Mouse (Mus musculus): Measurements from ENCODE around the gene Mipep. TPM values are rescaled to one million over a fixed set of nuclear protein-coding genes. Genes with fewer than 3 reads are reported as not detected.

The Mipep gene
- polyA plus RNA-seq (2015; fragmentation: Nextera tagmentation; extraction: Ambion mirVana): 23.6 and 25.4 TPM in 2 replicates

DNA sequence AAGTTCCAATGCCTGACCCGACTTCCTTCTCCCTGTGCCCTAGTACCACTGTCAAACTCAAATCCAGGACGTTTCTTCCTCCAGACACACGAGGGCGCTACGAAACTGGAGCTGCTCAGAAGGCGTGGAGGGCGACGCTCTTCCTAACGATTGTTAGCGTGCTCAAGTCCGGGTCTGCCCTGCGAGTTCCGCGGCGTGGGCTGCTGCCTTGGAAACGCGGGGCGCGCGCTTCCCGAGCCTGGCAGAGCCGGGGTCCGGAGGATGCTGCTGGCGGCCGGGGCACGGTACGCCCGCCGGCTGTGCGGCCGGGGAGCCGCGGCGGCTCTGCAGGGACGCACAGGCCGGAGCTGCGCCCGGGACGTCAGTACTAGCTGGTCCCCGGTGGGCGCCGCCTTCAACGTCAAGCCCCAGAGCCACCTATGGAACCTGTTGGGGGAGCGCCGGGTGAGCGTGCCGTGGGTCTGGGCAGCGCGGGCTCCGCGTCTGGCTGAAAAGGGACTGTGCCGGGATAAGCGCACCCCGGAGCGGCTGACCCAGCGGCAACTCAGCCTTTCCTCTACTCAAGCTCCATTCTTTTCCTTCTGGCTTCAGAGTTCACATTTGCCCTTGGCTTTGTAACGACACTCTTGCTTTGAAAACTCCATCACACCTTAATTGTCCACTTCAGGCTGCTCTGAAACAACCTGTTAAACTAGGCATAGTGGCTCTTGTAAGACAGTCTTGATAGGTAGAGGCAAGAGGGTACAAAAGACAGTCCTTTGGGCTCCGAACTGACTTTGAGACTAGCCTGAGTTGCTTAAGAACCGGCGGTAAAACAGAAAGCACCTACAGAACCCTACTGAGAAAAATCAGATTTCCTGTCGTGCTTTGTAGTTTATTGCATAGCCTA, at the start of gene Mipep:
TSS of gene Mipep (plus strand) at position 147 of the 889 bp plus-strand sequence.
- Histone ChIP-seq H3K36me3 (0 out of 2 replicates have a peak, but pooled peaks cover 4% of the 10 kb centered on the region), H3K9ac (peak within 1 kb of the TSS; percentile 68), H3K27me3 (0 out of 2 replicates have a peak, but pooled peaks cover 9% of the 10 kb centered on the region), H3K27ac (peak within 1 kb of the TSS; percentile 54; the same call in 1 of the 2 replicates), H3K4me1 (peaks cover 7% of the 10 kb centered on the region; the same call in 1 of the 2 replicates), H3K9me3 (no peaks in the 10 kb centered on the region), H3K4me3 (peak within 1 kb of the TSS; percentile 72), H3K4me2 (peak within 1 kb of the TSS; percentile 73)
- WGBS: under 1% methylated on average over 61 of the region's 61 CpGs
- ATAC-seq (ENCODE audit: borderline replicate concordance, extremely low read depth, low FRiP score, low TSS enrichment): peak; percentile 86

DNA sequence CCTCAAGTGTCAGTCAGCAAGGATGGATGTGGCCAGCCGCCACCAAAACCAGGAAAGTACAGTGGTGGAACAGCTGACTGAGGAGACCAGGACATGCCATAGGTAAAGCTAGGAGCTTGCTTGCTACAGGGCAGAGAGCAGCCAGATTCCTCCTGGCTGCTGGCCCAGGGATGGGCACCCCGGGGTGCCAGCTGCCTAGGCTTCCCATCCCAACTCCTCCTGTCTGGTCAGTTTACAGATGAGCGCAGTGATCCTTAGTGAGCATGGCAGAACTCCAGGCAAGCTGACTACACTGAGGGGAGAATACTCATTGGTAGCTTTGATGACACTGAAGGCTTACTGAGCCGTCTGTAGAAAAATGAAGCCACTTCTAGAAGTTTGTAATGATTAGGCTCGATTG, 49.2 kb upstream of the Mipep start:
- Histone ChIP-seq H3K27ac (peak overlapping the region; percentile 13; the same call in 1 of the 2 replicates), H3K9ac (no peak overlapping the region), H3K36me3 (no peaks in the 10 kb centered on the region), H3K4me2 (no peak overlapping the region), H3K27me3 (no peaks in the 10 kb centered on the region), H3K4me3 (no peak overlapping the region), H3K9me3 (no peaks in the 10 kb centered on the region), H3K4me1 (peaks cover 60% of the 10 kb centered on the region)
- WGBS: 64% methylated on average over 5 of the region's 5 CpGs
- no peak for ATAC-seq (ENCODE audit: borderline replicate concordance, extremely low read depth, low FRiP score, low TSS enrichment)

DNA sequence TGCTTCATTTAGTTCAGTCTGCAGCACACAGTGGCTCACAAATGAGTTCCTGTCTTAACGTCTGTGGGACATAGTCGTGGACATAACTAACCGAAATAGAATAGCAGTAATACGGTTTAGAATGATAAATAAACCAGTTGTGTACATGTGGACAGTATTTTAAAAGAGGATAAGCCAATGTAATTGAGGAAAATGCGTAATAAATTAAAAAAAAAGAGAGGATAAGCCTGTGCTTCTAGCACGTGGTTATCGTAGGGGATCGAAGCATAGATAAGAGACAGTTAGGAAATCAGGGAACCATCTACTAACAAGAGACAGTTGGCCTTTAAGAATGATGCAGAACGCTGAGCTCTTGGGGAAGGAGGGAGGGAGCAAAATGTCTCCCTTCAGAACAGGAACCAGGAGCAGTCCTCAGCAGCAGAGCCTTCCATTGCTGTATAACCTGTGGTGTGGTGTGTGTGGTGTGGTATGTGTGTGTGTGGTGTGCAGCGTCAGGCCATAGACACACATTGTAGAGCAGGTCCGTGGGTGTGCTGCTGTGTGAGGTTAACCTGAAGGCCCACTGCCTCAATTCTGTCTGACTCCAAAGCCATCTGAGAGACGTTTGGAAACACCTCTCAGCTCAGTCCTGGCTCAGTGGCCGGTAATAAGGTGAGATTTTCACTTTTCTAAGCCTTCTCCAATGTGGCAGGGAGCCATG, 48.4 kb upstream of the Mipep start:
- Histone ChIP-seq H3K27me3 (no peaks in the 10 kb centered on the region), H3K4me1 (peaks cover 67% of the 10 kb centered on the region), H3K36me3 (no peaks in the 10 kb centered on the region), H3K4me2 (peak overlapping the region; percentile 33), H3K9ac (no peak overlapping the region), H3K9me3 (no peaks in the 10 kb centered on the region), H3K27ac (peak overlapping the region; percentile 90), H3K4me3 (no peak overlapping the region)
- 46% methylated on average over 13 of the region's 13 CpGs for WGBS
- no peak for ATAC-seq (ENCODE audit: borderline replicate concordance, extremely low read depth, low FRiP score, low TSS enrichment)

DNA sequence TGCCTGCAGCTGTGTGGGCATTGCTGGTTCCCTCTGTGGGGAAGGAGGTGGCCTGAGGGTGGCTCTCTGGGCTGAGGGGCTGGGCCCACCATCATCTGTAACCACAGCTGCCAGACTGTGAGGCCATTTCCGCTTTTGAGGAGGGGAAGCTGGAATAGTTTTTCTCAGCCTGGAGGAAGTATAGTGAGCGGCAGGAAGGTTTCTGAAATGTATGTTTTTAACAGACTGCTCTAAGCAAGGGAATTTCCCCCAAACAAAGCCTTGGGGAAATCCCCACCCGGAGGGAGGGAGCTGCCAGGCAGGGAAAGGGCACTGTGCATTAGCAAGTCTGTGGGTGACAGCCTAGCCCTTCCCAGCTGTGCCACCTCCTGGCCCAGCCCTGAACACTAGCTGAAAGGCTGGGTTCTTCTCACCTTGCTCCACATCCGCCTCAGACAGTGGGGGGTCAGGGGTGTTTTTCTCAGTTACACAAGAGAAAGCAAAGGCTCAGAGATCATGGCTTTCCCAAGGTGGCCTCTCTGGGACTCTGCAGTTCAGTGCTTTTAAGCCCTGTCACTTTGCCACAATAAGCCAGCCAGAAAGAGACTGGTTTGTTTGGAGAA, 47.7 kb upstream of the Mipep start:
- H3K27ac ChIP-seq: peak overlapping the region; percentile 90
- 9% methylated on average over 4 of the region's 4 CpGs for WGBS
- ATAC-seq (ENCODE audit: borderline replicate concordance, extremely low read depth, low FRiP score, low TSS enrichment): peak; percentile 50; the same call in 1 of the 2 replicates
- no peaks in the 10 kb centered on the region for H3K27me3 ChIP-seq
- no peaks in the 10 kb centered on the region for H3K36me3 ChIP-seq
- H3K9ac ChIP-seq: no peak overlapping the region
- no peaks in the 10 kb centered on the region for H3K9me3 ChIP-seq
- H3K4me2 ChIP-seq: peak overlapping the region; percentile 33
- no peak overlapping the region for H3K4me3 ChIP-seq
- peaks cover 74% of the 10 kb centered on the region for H3K4me1 ChIP-seq

DNA sequence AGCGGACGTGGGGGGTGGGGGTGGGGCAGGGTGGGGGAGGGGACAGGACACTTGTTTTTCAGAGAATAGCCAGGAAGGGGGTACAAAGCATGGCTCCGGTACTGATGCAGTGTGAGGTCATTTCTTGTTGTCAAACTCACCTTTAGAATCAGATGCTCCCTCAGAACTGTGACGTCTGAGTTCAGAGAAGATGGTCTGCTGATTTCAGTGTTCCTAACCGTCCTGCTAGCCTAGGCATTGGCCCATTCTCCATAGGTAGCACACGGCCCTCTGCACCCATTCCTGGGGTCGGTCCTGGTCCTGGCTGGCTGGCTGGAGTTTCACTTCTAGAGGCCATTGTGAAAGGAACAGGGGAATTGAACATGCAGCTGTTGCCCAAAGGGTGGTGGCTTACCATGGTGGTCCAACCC, 47.2 kb upstream of the Mipep start:
- H3K9me3 ChIP-seq: no peaks in the 10 kb centered on the region
- peaks cover 79% of the 10 kb centered on the region for H3K4me1 ChIP-seq
- no peaks in the 10 kb centered on the region for H3K27me3 ChIP-seq
- H3K36me3 ChIP-seq: no peaks in the 10 kb centered on the region
- WGBS: 22% methylated on average over 7 of the region's 7 CpGs
- no peak for ATAC-seq (ENCODE audit: borderline replicate concordance, extremely low read depth, low FRiP score, low TSS enrichment)
- no peak overlapping the region for H3K9ac ChIP-seq
- H3K27ac ChIP-seq: peak overlapping the region; percentile 90
- H3K4me2 ChIP-seq: peak overlapping the region; percentile 33; the same call in 1 of the 2 replicates
- H3K4me3 ChIP-seq: no peak overlapping the region

DNA sequence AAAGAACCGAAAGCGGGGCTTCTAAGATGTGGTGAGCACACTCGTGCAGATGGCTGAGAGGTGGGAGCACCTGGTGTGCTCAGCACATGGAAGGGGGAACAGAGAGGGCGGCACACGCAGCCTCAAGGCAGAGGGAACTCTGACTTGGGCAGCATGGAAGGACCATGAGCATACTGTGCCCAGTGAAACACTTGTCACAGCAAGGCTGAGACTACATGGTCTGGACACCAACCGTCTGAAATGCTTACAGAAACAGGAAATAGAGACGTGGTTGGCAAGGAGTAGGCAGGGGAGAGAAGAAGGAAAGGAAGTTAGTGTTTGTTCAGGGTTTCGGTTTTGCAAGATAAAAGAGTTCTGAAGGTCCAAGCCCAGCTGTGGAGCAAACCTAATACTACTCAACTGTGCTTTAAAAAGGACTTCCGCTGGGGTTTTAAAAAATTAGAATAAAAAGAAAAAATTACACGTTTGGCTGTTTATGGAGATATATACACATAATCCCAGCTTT, 45.9 kb upstream of the Mipep start:
- 45% methylated on average over 10 of the region's 10 CpGs for WGBS
- no peak for ATAC-seq (ENCODE audit: borderline replicate concordance, extremely low read depth, low FRiP score, low TSS enrichment)
- no peak overlapping the region for H3K4me3 ChIP-seq
- no peak overlapping the region for H3K9ac ChIP-seq
- H3K9me3 ChIP-seq: no peaks in the 10 kb centered on the region
- H3K27ac ChIP-seq: peak overlapping the region; percentile 73
- H3K4me2 ChIP-seq: no peak overlapping the region
- H3K27me3 ChIP-seq: no peaks in the 10 kb centered on the region
- H3K4me1 ChIP-seq: peaks cover 72% of the 10 kb centered on the region
- no peaks in the 10 kb centered on the region for H3K36me3 ChIP-seq

DNA sequence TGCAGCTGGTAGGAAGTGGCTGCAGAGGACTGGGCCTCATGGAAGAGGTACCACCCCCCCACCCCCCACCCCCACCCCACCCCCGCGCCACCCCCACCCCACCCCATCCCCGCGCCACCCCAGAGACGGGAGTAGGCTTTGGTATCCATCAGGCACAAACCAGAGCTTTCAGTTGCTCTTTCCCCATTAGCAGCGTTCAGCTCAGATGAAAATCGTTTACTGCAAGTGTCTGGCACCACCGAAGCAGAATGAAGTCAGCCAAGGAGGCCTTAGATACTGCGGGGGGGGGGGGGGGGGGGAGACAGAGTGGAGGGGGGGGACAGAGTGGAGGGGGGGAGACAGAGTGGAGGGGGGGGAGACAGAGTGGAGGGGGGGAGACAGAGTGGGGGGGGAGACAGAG, 45.2 kb upstream of the Mipep start:
- Histone ChIP-seq H3K4me2 (no peak overlapping the region), H3K27ac (peak overlapping the region; percentile 73; the same call in 1 of the 2 replicates), H3K9me3 (no peaks in the 10 kb centered on the region), H3K36me3 (no peaks in the 10 kb centered on the region), H3K4me3 (no peak overlapping the region), H3K27me3 (no peaks in the 10 kb centered on the region), H3K4me1 (peaks cover 65% of the 10 kb centered on the region), H3K9ac (no peak overlapping the region)
- no peak for ATAC-seq (ENCODE audit: borderline replicate concordance, extremely low read depth, low FRiP score, low TSS enrichment)
- 17% methylated on average over 7 of the region's 9 CpGs for WGBS

DNA sequence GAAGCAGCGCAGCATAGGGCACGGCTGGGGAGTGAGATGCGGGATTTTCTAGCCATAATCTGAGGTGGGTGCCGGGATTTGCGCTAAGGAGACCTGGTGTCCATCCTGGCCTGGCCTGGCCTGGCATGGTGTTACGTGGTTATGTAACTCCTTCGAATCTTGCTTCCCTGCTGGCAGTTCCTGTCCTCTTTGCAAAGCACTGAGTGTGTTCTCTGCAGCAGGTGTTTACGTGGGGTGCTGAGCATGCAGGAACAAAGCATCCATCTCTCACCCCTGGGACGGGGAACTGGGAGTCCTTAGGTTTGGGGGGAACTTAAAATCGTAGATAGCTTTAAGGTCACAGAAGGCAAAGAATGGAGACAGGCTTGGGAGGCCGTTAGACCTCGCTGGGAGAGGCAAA, 44.8 kb upstream of the Mipep start:
- Histone ChIP-seq H3K27ac (0 out of 2 replicates have a peak overlapping the region, but pooled peaks have one; percentile 39), H3K4me1 (peaks cover 66% of the 10 kb centered on the region), H3K9me3 (no peaks in the 10 kb centered on the region), H3K4me3 (no peak overlapping the region), H3K27me3 (no peaks in the 10 kb centered on the region), H3K9ac (no peak overlapping the region), H3K36me3 (no peaks in the 10 kb centered on the region), H3K4me2 (no peak overlapping the region)
- WGBS: 69% methylated on average over 12 of the region's 12 CpGs
- ATAC-seq (ENCODE audit: borderline replicate concordance, extremely low read depth, low FRiP score, low TSS enrichment): no peak

DNA sequence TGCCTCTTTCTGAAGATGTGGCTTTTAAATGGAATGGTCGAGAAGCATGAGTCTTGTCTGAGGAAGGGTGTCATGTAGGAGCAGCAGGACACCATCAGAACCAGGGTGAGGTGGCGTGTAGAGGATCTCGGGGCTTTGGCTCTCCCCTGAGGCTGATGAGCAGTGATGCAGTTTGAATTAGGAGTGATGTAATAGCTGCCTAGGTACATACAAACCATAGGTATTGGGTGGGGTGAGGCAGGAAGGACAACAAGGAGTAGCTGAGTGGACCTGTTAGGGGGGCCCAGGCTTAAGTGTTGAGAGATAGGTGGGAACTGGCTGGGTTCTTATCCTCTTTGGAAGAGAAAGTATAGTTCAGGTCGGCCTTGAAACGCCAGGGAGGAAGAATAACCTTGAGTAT, 43.9 kb upstream of the Mipep start:
- no peaks in the 10 kb centered on the region for H3K36me3 ChIP-seq
- no peak overlapping the region for H3K4me3 ChIP-seq
- H3K9ac ChIP-seq: no peak overlapping the region
- no peaks in the 10 kb centered on the region for H3K9me3 ChIP-seq
- peak overlapping the region; percentile 76 for H3K27ac ChIP-seq
- peaks cover 67% of the 10 kb centered on the region for H3K4me1 ChIP-seq
- H3K27me3 ChIP-seq: no peaks in the 10 kb centered on the region
- no peak overlapping the region for H3K4me2 ChIP-seq
- 71% methylated on average over 5 of the region's 5 CpGs for WGBS
- ATAC-seq (ENCODE audit: borderline replicate concordance, extremely low read depth, low FRiP score, low TSS enrichment): no peak

DNA sequence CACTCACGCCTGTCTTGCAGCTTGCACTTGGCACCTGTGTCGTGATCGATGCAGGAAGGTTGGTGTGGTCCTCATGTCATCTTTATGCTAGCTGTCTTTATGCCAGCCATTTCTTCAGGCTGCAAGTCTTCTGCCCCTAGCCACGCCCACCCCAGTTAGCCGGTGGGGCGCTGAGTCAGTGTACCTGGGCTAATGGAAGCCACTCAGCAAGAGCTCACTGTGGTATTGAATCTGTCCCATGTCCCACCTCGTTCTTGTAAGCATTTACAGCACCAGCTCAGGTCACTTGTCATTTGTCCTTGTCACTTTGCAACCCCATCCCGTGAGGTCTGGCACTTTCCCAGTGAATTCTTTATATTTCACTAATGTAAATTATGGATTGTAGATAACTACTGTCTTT, 43.3 kb upstream of the Mipep start:
- H3K4me3 ChIP-seq: no peak overlapping the region
- 51% methylated on average over 8 of the region's 8 CpGs for WGBS
- H3K36me3 ChIP-seq: no peaks in the 10 kb centered on the region
- H3K27me3 ChIP-seq: no peaks in the 10 kb centered on the region
- H3K9ac ChIP-seq: no peak overlapping the region
- no peaks in the 10 kb centered on the region for H3K9me3 ChIP-seq
- ATAC-seq (ENCODE audit: borderline replicate concordance, extremely low read depth, low FRiP score, low TSS enrichment): no peak
- peak overlapping the region; percentile 76 for H3K27ac ChIP-seq
- H3K4me2 ChIP-seq: no peak overlapping the region
- H3K4me1 ChIP-seq: peaks cover 65% of the 10 kb centered on the region

DNA sequence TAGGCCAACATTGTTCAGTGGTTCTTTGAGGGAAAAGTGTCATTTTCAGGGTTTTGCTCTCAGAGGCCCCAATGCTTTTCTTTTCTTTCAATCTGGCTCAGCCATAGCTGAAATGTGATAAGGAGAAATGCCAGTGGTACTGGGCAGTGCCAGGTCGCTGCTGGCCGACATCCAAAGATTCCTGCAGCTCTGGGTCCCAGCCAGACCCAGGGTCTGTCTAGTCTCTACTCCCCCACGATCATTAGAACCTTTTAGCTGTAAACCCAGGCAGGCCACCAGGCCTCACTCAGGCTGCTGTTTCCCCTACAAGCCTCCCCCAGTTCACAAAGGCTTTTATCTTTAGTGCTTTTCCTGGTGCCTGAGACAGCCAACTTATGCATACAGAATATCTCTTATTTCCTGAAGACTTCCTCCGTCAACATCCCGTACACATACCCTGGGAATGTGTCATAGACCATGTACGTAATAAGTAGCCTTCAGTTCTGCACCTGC, 42.8 kb upstream of the Mipep start:
- Histone ChIP-seq H3K9ac (no peak overlapping the region), H3K4me3 (no peak overlapping the region), H3K36me3 (no peaks in the 10 kb centered on the region), H3K27me3 (no peaks in the 10 kb centered on the region), H3K9me3 (no peaks in the 10 kb centered on the region), H3K4me1 (peaks cover 60% of the 10 kb centered on the region), H3K27ac (peak overlapping the region; percentile 76), H3K4me2 (no peak overlapping the region)
- 0 out of 2 replicates have a peak, but pooled peaks have one; percentile 13 for ATAC-seq (ENCODE audit: borderline replicate concordance, extremely low read depth, low FRiP score, low TSS enrichment)
- 36% methylated on average over 6 of the region's 6 CpGs for WGBS
